ENCODE assay signal across 8 mouse cellular contexts in genomic region chr10:59702207-59703032, GRCm38 (mm10). TPM values are rescaled to one million over a fixed set of nuclear protein-coding genes. Genes with fewer than 3 reads are reported as not detected.
DNase-seq lines count a peak whose midpoint lies in the region; ATAC-seq lines count a peak whose summit lies in the region.

Gene Micu1 (plus strand): TSS chr10:59702477.

- intact Hi-C loops in gastrocnemius, postnatal 14 days (cut with DNase I; ENCODE audit: low total_unique reads) = no loop called here
- intact Hi-C loops in left cerebral cortex, postnatal 10 days (cut with DNase I) = loop anchor here (5.0 kb wide), 1 partner anchor 85 kb away; the partner anchor contains the start of genes Gm10322 and Mcu

- peak; percentile 95 for ATAC-seq in inflammation-experienced regulatory T-cells, adult 6 months
- peak; percentile 99 for ATAC-seq in megakaryocyte-erythroid progenitor cell, adult 5-6 weeks (replicated peaks; ENCODE audit: low FRiP score, low TSS enrichment, poor library complexity, severe bottlenecking)

- DNase-seq in adrenal gland, adult (ENCODE audit: inconsistent age in 2 of 2, low spot score in 1 of 2) = peak; percentile 97 to 99
- DNase-seq in embryo, embryonic 10.5 days (ENCODE audit: low spot score) = peak; percentile 98
- peak; percentile 95 for DNase-seq in gastrocnemius, postnatal 14 days
- DNase-seq in left cerebral cortex, postnatal 10 days (ENCODE audit: extremely low spot score in 1 of 2, low spot score in 2 of 2) = peak; percentile 95 to 97
- DNase-seq in right cerebral cortex, postnatal 25 days = peak; percentile 96
- DNase-seq in urinary bladder, postnatal 4 days (ENCODE audit: low spot score in 2 of 2) = peak; percentile 96 to 98

RNA-seq across cellular contexts. Expression of gene Micu1, which starts in this region (rescaled TPM):
- 10 to 100 TPM; 63.7 to 70.3 TPM for total RNA-seq in gastrocnemius, postnatal 14 days (2021)
- 10 to 100 TPM; 43.4 to 59.2 (median 56.3) TPM for polyA plus RNA-seq in inflammation-experienced regulatory T-cells, adult 6 months (2017; shearing (Covaris generic))
- 10 to 100 TPM; 78.5 to 79.8 TPM for total RNA-seq in left cerebral cortex, postnatal 10 days (2021)
- 23.9 and 26.3 TPM in 2 replicates for total RNA-seq in megakaryocyte-erythroid progenitor cell, adult 5-6 weeks (2014; fragmentation: Nextera tagmentation)
- 25.9 and 26.5 TPM in 2 replicates for total RNA-seq in megakaryocyte-erythroid progenitor cell, adult 5-6 weeks (2017)

Comparison
In these comparisons a context has a peak if more than half of its experiments do, and no peak if none do; other contexts are left out.
1. Peak in every context shown above with its lines: DNase-seq and ATAC-seq.